Mouse (Mus musculus) E14TG2a.4 (cell line): Measurements from ENCODE around the gene Saysd1.
"Not testable (repeated sequence)": the region's sequence is repeated elsewhere in the genome, so short reads cannot be mapped to it uniquely, and the experiment has no call there.

ENCODE experiments used
- H3K27me3 ChIP-seq: 2 replicates; pipeline ENCODE4 v1.6.1; 2014; ENCODE audit warnings: low read length, control low read depth; ENCODE audit not compliant: insufficient read depth
- H3K36me3 ChIP-seq: 2 replicates; pipeline ENCODE4 v1.6.1; 2014; ENCODE audit warnings: low read length, control low read depth; ENCODE audit not compliant: insufficient read depth
- H3K4me1 ChIP-seq: replicated peaks from 2 replicates; pipeline ENCODE4 v1.6.1; 2014; ENCODE audit warnings: low read depth, low read length, control low read depth
- H3K4me3 ChIP-seq: replicated peaks from 2 replicates; pipeline ENCODE4 v1.5.1; 2014; ENCODE audit warnings: mild to moderate bottlenecking, low read length
- H3K9me3 ChIP-seq: 2 replicates; pipeline ENCODE4 v1.6.1; 2014; ENCODE audit warnings: low read length, control low read depth
- CTCF ChIP-seq: conservative IDR thresholded peaks from 2 replicates; pipeline ENCODE4 v1.5.1; 2014; ENCODE audit warnings: low read length
- NANOG ChIP-seq: IDR thresholded peaks from 2 replicates; pipeline ENCODE4 v1.6.1; 2014; ENCODE audit warnings: borderline replicate concordance, low read length, mixed read lengths
- POU5F1 ChIP-seq: IDR thresholded peaks from 2 replicates; pipeline ENCODE4 v1.6.1; 2014; ENCODE audit warnings: low read length, borderline replicate concordance

The Saysd1 gene

DNA sequence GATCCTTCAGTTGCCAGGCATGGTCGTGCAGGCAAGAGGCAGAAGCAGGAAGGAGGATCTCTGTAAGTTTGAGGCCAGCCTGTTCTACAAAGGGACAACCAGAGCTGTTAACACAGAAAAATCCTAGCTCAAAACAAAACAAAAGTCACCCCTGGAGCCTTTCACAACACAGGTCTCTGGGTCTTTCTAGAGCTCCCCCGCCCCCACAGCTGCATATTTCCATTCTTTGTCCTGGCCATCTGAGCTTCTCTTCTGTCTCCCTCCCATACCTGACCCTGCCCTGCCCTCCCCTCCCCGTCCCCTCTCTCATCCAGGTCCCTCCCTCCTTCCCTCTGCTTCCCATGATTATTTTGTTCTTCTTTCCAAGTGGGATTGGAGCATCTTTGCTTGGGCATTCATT is 108.7 kb downstream of the Saysd1 start:
- no peak overlapping the region for H3K4me3 ChIP-seq
- TF ChIP-seq CTCF (no peak), NANOG (no peak), POU5F1 (no peak)
- H3K9me3 ChIP-seq, result no peaks in the 10 kb centered on the region
- no peaks in the 10 kb centered on the region for H3K36me3 ChIP-seq
- peaks cover 75% of the 10 kb centered on the region for H3K4me1 ChIP-seq
- no peaks in the 10 kb centered on the region for H3K27me3 ChIP-seq

DNA sequence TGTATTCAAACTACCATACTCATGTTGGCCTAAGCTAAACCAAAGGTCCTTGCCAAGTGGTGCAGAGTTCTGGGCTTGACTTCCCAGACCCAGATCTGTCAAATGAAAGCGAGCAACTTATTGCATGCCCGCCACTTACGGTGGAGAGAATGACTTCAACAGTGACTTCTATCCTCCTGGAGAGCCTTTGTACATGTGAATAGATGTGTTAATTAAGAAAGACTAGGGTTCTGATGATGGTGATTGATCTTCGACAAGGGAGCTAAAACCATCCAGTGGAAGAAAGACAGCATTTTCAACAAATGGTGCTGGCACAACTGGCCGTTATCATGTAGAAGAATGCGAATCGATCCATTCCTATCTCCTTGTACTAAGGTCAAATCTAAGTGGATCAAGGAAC is 110.9 kb downstream of the Saysd1 start:
- TF ChIP-seq NANOG, result peak; percentile 90
- H3K4me1 ChIP-seq, result peaks cover 65% of the 10 kb centered on the region
- not testable (repeated sequence) for H3K27me3 ChIP-seq, H3K36me3 ChIP-seq, H3K4me3 ChIP-seq, H3K9me3 ChIP-seq
